Mouse (Mus musculus): ENCODE results near the gene Masp1.

Gene Masp1

GRCm38 (mm10) chr16:23520235-23520871, at the start of gene Masp1, which contains the start of gene Rtp4:
Gene Masp1, minus strand, starts transcription at chr16:23520815.
Gene Rtp4, plus strand, starts transcription at chr16:23520291.
- DNase-seq (ENCODE audit: low spot score in 2 of 2): peak in 1 of 2 experiments; percentile 55

- no peak for DNase-seq (ENCODE audit: low spot score in 2 of 2)
Measured at GRCm38 (mm10) chr16:23568369-23568958, 47.8 kb upstream of the Masp1 start.

- DNase-seq (ENCODE audit: low spot score in 2 of 2): no peak
Measured at GRCm38 (mm10) chr16:23557669-23558068, 37.1 kb upstream of the Masp1 start.

GRCm38 (mm10) chr16:23557195-23557594, 36.6 kb upstream of the Masp1 start:
- no peak for DNase-seq (ENCODE audit: low spot score in 2 of 2)

GRCm38 (mm10) chr16:23554673-23555072, 34.1 kb upstream of the Masp1 start:
- DNase-seq (ENCODE audit: low spot score in 2 of 2): no peak

GRCm38 (mm10) chr16:23550981-23551582, 30.5 kb upstream of the Masp1 start:
- DNase-seq (ENCODE audit: low spot score in 2 of 2): no peak

GRCm38 (mm10) chr16:23550346-23550980, 29.8 kb upstream of the Masp1 start:
- peak in 1 of 2 experiments; percentile 73 for DNase-seq (ENCODE audit: low spot score in 2 of 2)

- DNase-seq (ENCODE audit: low spot score in 2 of 2): no peak
Measured at GRCm38 (mm10) chr16:23547783-23548182, 27.2 kb upstream of the Masp1 start.

GRCm38 (mm10) chr16:23544361-23544760, 23.7 kb upstream of the Masp1 start:
- no peak for DNase-seq (ENCODE audit: low spot score in 2 of 2)

- DNase-seq (ENCODE audit: low spot score in 2 of 2): no peak
Measured at GRCm38 (mm10) chr16:23542866-23543265, 22.3 kb upstream of the Masp1 start.

- DNase-seq (ENCODE audit: low spot score in 2 of 2): no peak
Measured at GRCm38 (mm10) chr16:23541046-23541445, 20.4 kb upstream of the Masp1 start.

- no peak for DNase-seq (ENCODE audit: low spot score in 2 of 2)
Measured at GRCm38 (mm10) chr16:23533707-23534106, 13.1 kb upstream of the Masp1 start.

- no peak for DNase-seq (ENCODE audit: low spot score in 2 of 2)
Measured at GRCm38 (mm10) chr16:23529186-23529585, 8.6 kb upstream of the Masp1 start.

GRCm38 (mm10) chr16:23522081-23522480, 1.5 kb upstream of the Masp1 start:
- no peak for DNase-seq (ENCODE audit: low spot score in 2 of 2)

GRCm38 (mm10) chr16:23521092-23521491, 477 bp upstream of the Masp1 start:
- DNase-seq (ENCODE audit: low spot score in 2 of 2): no peak

- peak in 1 of 2 experiments; percentile 37 for DNase-seq (ENCODE audit: low spot score in 2 of 2)
Measured at GRCm38 (mm10) chr16:23519771-23520170, 844 bp downstream of the Masp1 start.

GRCm38 (mm10) chr16:23518567-23519369, 1.8 kb downstream of the Masp1 start:
- no peak for DNase-seq (ENCODE audit: low spot score in 2 of 2)

GRCm38 (mm10) chr16:23517754-23518566, 2.7 kb downstream of the Masp1 start:
- no peak for DNase-seq (ENCODE audit: low spot score in 2 of 2)

GRCm38 (mm10) chr16:23517230-23517629, 3.4 kb downstream of the Masp1 start:
- no peak for DNase-seq (ENCODE audit: low spot score in 2 of 2)

- no peak for DNase-seq (ENCODE audit: low spot score in 2 of 2)
Measured at GRCm38 (mm10) chr16:23516606-23517005, 4.0 kb downstream of the Masp1 start.

GRCm38 (mm10) chr16:23515766-23516165, 4.8 kb downstream of the Masp1 start:
- DNase-seq (ENCODE audit: low spot score in 2 of 2): peak in 1 of 2 experiments; percentile 59

Data from left cerebral cortex, adult 9 months (tissue).